Mouse (Mus musculus) thymus, postnatal 4 days (tissue): Measurements from ENCODE around the gene Nckap5l.

Experiments
- DNase-seq: peaks from one replicate; pipeline ENCODE4 v3.0.0; 2021

Nckap5l gene

DNA sequence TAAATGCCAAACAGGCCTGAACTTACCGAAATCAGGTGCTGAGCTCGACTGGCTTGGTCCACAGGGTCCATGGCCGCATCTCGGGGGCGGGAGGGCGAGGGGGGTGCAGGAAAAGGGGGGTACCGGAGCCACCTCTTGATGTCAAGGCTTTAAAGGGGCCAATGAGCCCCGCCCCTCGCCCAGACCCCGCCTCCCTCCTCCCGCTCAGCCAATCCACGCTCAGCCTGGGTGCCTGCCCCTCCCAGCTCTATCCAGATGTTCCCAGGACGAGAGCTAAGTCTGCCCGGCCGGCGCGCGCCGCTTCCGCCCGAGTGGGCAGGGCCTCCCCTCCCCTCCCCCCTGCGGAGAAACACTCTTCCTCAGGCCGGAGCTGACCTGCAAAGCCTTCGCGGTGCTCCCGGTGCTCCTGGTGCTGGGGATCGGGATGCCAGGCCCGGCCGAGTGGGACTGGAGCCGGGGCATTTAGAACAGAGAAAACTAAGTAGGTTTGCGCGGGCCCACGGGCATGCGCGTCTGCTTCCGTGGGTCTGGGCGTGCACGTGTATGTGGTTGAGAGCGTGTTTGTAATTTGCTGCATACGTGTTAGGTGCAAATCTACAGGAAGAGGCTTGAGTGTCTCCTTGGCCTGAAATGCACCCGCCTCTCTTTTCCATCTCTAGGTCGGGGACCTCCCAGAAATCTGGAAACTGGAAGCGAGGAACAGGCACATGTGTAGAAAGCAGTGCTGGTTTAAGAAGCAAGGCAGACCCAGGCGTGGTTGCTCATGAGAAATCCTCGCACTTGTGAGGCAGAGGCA lies at the start of gene Nckap5l:
Gene Nckap5l, minus strand, starts transcription at position 143 of the 796 bp plus-strand sequence.
- peak; percentile 95 for DNase-seq

DNA sequence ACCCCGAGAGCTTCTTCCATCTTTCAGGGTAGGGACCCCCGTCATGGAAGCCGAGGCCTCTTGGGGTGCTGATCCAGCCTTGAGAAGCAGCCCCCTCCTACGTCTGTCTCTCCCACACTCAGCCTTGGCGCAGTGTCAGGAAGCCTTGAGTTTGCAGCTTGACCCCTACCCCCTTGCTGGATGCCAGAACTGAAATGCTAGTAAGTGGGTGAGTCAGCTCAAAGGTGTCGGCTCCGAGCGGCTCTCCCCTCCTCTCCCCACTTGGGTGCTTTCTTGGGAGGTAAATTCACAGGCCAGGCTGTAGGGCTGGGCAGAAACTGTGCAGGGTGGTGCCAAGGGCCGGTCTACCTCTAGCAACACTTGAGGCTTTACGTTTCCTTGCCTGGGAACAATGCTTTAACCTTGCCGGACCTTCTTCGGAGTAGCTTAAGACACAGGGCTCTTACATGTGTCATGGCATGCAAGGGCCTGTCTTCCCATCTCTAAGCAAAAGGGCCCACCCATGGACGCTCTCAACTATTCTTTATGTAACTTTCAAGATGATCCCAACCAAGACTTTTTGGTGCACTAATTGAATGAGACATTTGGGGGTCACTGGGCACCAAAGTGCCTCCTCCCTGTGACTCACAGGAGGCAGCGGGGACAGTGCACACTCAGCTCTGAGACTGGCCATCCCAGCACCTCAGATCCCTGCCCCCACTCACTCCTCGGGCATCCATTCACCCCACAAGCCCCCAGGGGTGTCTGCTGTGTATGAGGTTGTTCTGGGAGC lies 48.0 kb upstream of the Nckap5l start:
- no peak for DNase-seq

DNA sequence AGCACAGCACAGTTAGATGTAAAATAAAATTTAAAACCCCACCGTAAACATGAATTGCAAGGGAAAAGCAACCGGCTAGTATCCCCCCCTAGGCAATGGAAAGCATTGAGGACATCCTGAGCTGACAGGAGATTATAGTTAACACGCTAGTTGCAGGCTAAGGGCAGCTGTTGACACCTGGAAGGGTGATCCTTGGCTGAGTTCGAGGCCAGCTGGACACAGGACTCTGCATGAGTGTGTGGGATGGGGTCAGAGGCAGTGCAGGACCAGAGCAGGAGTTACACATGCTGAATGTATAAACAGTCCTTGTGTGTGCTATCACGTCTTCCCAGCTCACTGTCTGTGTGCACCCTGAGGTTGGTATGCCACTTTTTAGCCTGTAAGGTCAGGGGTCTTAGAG lies 45.7 kb upstream of the Nckap5l start:
- no peak for DNase-seq

DNA sequence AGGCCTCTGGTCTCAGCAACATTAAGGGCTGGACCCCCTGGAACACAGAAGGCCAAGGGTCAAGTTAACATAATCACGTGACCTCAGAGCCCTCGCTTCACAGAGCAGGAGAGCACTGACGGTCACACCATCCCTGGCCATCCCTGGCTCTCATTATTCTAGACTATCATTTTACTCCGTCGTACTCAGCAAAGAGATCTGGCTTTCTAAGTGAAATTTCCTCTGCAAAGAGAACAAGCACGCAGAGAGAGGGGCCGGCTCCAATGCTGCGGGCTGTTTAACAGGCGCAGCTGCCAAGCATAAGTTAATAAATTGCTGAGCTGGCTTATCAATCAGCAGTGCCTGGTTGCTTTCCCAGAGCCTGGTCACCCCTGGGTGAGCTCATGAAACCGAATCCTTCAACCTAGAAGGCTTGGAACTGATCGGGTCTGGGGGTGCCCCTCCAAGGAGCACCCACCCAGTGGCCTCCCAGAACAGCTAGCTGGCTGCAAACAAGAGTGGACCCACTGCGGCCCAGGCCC lies 44.8 kb upstream of the Nckap5l start:
- DNase-seq, result no peak

DNA sequence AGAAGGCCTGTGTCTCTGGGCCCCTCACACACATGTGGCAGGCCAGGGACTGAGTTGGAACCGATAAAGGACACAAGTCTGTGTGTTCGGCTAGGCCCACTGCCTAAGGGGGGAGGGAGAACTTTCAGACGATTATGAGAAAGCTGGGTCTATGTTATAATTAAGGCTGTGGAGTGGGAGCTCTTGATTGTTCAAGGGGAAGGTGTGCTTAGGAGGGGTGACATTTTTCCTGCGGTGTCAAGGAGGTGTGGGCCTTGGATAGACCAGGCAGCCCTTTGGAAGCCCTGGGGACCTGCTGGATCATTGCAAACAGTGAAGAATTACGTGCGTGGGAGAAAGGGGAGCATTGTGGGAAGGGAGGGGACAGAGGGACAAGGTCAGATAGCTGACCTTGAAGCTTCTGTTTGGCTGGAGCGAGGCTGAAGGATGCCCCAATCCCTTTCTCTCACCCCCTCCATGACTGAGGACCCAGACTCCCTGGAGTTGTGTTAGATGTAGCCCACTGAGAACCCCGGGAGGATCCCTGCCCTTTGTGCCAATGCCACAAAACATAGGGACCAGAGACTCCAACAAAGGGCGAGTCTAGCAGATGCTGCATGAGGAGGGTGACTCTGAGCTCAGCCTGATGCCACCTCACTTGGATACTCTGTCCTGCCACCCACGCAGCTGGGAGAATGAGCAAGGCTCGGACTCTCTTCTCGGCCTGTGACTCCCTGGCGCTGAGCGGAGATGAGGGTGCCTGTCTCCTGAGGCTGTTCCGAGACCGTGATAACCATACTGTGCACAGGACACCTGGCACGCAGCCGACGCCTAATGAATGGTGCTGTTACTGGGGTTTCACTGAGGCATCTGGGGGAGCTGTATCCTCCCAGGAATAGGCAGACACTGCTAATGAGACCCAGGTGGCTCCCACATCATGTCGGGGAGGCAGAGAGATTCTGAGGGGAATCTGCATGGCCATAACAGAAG lies 44.0 kb upstream of the Nckap5l start:
- DNase-seq, result no peak

DNA sequence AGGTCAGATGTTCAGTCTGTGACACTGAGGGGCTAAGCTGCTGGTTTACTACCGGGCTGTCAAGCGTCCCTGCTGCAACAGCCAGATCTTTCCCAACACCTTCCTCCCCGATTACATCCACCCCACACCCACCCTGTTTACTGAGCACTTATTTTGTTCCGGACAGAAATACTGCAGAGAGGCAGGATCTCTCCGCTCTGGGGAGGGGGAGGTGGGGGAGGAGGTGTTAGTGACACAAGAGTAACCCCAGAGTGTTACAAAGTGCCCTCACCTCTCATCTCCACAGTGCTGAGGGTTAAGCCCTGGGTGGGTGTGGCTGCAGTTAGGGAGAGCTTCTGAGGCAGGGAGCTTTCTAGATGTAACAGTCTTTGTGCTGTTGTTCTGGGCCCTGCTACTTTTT lies 42.8 kb upstream of the Nckap5l start:
- DNase-seq, result no peak

DNA sequence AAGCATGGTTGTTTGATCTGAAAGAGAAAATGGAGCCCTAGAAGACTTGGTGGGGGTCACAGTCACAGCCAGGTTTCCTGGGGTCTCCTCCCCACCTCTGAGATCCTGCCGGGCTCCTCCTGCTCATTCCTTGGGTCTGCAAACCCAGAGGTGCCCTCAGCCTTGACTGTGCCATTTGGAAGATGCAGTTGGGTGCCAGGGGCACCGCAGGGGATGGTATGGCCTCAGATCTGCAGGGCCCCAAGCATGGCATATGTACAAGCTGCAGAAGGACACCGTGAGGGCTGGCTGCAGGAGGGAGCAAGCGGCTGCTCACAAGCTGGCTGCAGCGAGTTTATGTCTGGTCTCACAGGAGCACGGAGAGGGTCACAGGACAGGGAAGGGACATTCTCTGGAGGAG lies 42.2 kb upstream of the Nckap5l start:
- no peak for DNase-seq

DNA sequence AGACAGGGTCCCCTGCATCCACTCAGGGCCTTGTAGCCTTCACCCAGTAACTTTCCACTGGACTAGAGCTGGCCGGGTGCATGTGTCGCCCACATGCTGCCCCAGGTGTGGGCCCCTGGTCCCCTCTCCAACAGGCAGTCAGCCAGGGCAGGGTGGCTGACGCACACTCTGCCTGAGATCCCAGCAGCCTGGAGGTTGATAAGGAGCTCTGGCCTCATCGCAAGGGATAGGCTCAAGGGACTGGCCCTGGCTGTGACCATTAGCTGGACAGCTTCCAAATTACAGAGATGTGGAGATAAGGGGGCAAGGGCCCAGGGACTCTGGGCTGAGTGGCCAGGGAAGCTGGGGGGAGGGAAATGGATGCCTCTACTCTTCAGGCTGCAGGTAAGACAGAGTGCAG lies 41.2 kb upstream of the Nckap5l start:
- DNase-seq, result no peak

DNA sequence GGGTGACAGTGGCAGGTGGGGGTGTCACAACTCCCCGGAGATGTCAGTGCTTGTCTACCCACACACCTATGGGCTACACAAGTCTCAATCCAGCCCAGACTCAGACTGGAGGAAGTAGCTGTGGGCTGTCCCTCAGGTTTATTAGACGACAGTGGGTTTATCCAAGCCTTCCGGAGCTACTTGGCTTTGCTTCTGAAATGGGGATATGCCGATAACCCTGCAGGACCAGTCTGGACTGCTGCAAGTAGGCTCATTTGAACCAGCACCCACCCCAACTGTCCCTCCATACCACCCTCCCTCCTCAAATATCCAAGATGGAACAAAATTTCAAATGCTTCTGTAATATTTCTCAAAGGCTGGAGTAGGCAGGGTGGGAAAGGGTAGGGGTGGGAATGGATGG lies 40.8 kb upstream of the Nckap5l start:
- no peak for DNase-seq

DNA sequence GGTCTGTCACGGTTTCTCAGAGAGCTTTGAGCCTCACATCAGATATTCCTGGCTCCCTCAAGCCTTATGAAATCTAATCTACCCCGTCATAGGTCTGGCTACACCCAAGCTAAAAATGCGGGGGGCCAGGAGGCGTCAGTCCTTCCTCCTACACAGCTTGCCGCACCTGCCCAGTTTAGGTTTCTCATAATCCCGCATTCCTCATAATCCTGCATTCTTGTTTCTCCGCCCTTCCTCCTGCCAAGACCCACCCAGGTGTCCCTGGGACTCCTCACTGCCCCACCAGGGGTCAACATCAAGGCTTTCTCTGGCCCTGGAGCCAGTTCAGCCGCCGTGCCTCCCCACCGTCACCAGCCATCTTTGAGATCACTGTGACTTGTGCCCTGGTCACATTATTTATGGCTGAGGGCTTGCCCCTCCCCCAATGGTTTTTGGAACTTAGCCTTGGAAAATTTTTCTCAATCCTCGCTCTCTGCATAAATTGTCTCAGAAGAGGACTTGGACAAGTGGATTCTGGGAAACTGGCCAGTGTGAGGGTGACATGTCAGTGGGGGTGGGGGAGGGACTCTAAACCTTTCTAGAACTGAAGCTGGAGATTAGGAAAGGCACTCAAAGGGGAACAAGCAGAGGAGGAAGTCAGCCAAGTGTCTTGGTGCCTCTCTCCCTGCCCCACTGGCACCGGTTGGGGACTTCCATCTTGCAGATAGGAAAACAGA lies 40.1 kb upstream of the Nckap5l start:
- no peak for DNase-seq

DNA sequence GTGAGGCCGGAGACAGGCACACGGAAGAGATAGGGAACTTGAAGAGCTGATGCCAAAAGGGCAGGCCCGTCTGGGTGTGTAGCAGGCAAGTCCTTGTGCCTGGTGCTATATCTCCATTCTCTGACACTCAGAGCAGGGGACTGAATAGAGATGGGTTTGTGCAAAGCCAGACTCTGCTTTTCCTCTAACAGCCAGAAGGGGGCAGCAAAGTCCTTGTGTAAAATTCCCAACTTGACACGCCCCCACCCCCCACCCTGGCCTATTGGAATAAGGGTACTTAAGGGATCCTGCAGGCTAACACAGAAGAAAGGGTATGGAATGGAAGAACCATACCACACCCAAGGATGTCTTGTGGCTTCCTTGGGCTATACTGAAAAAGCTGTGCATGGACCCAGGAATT lies 39.5 kb upstream of the Nckap5l start:
- peak; percentile 48 for DNase-seq

DNA sequence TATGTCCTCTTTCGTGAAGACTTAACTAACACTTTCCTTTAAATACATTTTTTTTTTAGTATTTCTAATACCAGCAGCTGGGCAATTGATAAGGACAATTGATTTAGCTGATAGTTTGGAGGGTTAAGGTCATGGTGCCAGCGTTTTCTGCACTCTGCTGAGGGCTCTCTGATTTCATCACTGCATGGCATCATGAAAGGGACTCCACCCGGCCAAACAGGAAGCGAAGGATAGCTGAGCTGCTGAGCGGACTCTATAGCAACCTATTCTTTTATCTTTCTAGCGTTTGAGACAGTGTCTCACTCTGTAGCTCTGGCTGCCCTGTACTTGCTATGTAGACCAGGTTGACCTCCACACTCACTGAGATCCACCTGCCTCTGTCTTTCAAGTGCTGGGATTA lies 27.2 kb upstream of the Nckap5l start:
- no peak for DNase-seq

DNA sequence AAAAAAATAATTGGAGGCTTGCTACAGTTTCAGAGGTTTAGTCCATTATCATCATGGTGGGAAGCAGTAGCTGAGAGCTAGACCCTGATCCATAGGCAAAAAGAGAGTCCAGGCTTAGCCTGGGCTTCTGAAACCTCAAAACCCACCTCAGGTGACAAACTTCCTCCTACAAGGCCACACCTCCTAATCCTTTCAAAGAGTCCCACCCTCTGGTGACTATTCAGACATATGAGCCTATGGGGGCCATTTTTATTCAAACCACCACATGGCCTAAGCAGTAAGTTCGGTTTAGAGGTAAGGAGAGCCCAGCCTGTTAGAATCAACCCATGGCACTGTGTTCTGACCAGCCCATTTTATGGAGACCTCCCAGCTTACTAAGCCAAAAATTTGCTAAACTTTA lies 18.3 kb upstream of the Nckap5l start:
- DNase-seq, result no peak

DNA sequence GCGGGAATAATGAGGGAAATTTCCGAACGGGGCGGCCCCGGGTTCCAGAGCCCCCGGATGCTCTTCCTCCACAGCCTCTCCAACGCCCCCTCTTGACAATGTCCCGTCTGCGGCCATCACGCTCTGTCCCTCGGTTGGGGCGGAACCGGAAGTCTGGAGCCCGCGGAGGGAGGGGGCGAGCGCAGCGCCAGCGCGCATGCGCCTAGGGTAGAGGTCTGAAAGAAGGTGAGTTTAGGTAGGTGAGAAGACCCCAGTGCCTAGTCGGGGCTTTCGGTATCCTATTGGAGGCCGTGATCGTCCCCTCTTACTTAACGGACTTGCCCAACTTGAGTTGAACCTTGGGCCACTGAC lies 17.0 kb upstream of the Nckap5l start, which contains the start of gene Bcdin3d:
Gene Bcdin3d, minus strand, starts transcription at position 155 of the 351 bp plus-strand sequence.
- peak; percentile 95 for DNase-seq

DNA sequence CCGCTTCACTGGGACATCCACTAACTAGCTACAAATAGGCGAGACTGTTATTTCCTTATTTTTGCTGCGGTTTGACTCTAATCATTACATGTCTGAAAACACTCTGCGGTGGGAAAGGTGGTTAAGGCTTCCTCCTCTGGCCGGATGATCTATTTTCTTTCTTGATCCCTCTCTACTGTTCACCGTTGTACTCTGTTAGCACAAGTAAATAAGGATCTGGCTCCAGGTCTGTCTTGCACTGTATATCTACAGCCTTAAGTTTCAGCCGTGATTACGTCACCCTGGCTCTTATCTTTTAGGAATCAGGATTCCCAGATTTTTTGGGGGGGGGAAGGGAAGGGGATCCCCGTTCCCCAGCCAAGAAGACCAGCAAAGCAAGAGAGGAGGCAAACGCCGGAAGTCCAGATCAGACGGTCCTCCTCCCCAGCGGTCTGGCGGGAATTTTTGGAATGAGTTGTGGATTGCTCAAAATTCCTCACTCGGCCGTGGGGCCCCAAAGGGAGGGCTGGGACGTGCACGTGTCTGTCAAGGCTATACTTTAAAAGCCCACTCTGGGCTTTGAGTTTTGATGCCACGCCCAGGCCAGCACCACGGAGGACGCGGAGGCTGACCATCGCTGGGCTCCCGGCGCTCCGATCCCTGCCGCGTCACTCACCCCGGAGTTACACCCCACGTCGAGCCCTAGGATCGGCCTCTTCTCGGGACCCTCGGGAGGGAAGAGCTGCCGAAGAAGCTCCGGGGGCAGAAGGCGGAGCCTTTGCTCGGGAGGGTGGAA lies 16.4 kb upstream of the Nckap5l start:
- no peak for DNase-seq

DNA sequence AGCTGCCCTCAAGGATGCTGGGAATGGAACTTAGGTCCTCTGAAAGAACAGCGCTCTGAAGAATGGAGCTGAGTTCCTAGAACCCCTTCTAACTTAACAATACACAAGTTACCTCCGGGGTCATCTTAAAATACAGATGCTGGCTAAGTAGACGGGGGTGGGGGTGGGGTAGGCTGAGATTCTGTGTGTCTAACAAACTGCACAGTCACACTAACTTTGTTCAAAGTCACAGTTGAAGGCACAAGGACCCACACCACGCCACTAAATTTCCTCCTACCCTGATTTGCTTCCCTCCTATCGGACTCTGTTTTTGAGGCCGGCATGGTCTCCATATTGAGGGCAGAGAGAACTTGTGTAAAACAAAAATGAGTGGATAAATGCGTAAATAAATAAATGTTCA lies 15.4 kb upstream of the Nckap5l start:
- DNase-seq, result no peak

DNA sequence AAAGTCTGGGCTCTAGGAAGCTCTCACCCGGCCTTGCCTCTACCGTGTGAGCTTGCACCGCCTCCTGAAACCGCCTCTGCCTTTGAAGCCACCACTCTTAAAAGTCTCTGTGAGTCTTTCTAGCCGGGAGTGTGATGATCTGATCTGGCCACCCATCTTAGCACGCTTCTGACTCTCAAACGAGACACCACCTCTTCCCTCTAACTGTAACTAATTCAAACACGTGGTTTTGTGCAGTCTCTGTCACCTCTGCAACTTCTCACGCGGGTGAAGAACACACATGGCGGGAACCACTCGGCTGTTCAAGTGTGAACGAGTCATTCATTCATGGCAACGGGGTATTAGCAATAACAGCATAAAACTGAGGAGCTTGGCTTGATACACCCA lies 14.1 kb upstream of the Nckap5l start:
- no peak for DNase-seq

DNA sequence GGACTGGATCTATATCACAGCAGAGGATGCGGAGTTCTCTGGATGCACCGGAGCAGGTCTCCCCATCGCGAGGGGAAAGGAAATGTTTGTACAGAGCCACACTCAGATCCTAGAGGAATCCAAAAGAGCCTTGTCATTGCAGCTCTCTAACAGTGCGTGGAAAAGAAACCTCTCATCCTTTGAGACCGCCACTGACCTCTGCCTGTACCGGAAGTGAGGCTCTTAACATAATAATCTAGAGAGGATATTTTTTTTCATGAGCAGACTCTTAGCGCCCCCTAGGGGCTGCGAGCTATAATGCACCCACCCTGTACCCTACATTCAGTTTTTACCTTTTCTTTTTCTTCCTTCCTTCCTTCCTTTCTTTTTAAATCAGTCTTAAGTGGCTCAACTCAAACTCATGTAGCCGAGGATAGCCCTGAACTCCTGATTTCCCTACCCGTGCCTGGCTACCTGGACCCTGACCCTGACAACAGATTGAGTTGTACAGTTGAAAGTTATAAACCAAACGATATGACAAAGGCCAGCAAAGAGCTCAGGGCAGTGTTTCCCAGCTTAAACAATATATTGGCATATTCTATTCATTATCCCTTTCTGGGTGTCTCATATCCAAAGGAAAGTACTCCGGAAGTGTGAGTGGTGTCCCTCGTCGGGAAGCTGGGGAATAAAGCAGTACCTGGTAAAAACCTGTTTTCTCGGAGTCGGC lies 13.6 kb upstream of the Nckap5l start:
- DNase-seq, result peak; percentile 72

DNA sequence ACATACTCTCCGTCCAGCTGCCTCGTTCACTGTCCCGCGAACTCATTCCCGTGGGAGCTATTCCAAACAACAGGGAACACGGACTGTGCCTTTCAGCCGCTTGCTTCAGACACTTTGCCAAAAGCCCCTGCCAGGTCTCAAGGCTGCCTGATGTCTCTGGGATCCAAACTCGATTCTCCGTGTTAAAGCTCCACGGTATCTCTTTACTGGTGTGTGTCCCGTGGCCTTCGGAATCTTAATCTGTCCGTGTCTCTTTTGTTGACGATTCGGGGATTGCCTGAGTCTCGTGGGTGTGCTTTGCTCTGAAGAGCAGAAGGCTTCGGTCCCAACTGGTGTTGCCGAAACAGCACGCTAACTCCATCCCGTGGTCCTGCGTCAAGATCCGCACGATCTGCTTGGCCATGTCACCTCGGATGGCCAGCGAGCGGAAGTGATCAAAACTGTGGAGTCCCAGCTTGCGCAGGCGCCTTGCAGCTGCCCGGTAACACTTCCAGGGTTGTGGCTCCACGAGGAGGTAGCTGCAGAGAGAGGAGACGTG lies 12.7 kb upstream of the Nckap5l start:
- no peak for DNase-seq

DNA sequence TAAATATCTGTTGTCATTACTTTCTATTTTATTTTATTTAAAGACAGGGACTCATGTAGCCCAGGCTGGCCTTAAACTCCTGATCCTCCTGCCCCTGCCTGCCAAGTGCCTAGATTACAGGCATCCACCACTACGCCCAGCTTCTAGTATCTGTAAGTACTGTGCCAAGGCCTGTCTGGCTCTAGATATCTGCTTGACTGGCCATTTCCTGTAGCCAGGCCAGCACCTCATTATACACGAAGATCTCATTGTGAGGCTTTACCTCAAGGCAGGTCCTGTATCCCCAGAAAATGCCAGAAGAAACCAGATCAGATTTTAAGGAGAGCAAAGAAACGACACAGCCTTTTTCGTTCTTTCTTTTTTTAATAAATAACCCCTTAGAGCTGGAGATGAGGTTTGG lies 12.2 kb upstream of the Nckap5l start:
- DNase-seq, result no peak

DNA sequence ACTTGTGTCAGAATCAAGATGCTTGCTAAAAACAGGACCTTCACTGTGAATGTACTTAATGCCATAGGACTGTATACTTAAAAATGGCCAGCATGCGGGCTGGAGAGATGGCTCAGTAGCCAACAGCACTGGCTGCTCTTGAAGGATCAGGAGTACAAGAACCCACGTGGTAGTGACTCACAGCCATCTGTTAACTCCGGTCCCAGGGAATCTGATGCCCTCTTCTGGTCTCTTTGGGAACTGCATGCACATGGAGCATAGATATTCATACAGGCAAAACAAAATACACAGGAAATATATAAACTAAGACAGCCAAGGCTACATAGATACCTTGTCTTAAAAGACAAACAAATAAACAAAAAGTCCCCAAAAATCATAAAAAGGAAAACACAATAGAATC lies 11.5 kb upstream of the Nckap5l start:
- peak; percentile 88 for DNase-seq
